Mouse (Mus musculus) mesoderm, embryonic 11.5 days (tissue): ENCODE results near the gene Nkpd1.

Experiments
- DNase-seq: peaks from one replicate; pipeline ENCODE4 v3.0.0-alpha.2; 2012; ENCODE audit warnings: low read depth, low spot score

Nkpd1 gene

DNA sequence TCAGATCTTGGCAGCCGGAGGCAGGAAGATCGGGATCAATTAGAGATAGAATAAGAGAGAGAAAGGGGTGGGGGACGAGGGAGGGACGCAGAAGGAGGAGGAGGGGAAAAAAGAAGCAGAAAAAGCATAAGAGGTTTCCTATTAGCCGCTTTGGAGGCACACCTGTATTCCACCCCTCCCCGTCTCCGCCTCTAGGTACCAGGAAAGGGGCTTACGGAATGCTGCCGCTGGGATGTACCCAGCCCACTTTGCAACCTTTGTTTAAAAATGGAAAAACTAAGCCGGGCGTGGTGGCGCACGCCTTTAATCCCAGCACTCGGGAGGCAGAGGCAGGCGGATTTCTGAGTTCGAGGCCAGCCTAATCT lies 56.1 kb downstream of the Nkpd1 start:
- no peak for DNase-seq
